8 mouse cellular contexts compared by ENCODE assay signal in genomic region chr9:44510355-44510871, GRCm38 (mm10). TPM values are rescaled to one million over a fixed set of nuclear protein-coding genes. Genes with fewer than 3 reads are reported as not detected.
DNase-seq lines count a peak whose midpoint lies in the region; ATAC-seq and TF ChIP-seq lines count a peak whose summit lies in the region.

No protein-coding gene starts in this region.

- peaks cover 37% of the 10 kb centered on the region for H3K4me1 ChIP-seq in hindbrain, embryonic 10.5 days (replicated peaks)
- 0 out of 2 replicates have a peak, but pooled peaks cover 3% of the 10 kb centered on the region for H3K4me1 ChIP-seq in hindbrain, embryonic 11.5 days (replicated peaks; ENCODE audit: control insufficient read depth, insufficient read depth, low read length)
- H3K4me1 ChIP-seq in heart, embryonic 11.5 days (ENCODE audit: control insufficient read depth, insufficient read depth, low read length), result peaks cover 32% of the 10 kb centered on the region
- peaks cover 41% of the 10 kb centered on the region for H3K4me1 ChIP-seq in limb, embryonic 14.5 days (ENCODE audit: control insufficient read depth, insufficient read depth, low read length)
- peaks cover 37% of the 10 kb centered on the region for H3K4me1 ChIP-seq in stomach, embryonic 14.5 days (ENCODE audit: control insufficient read depth, insufficient read depth, low read length)

- peak overlapping the region; percentile 3; the same call in 1 of the 2 replicates for H3K27ac ChIP-seq in hindbrain, embryonic 10.5 days
- H3K27ac ChIP-seq in hindbrain, embryonic 11.5 days (ENCODE audit: low read depth, low read length), result no peak overlapping the region; the same call in 1 of the 2 replicates
- H3K27ac ChIP-seq in heart, embryonic 11.5 days (ENCODE audit: low read depth, low read length), result no peak overlapping the region
- H3K27ac ChIP-seq in limb, embryonic 14.5 days (replicated peaks; ENCODE audit: low read depth, low read length), result peak overlapping the region; percentile 61
- no peak overlapping the region for H3K27ac ChIP-seq in stomach, embryonic 14.5 days (ENCODE audit: low read length)

- H3K9ac ChIP-seq in hindbrain, embryonic 11.5 days (ENCODE audit: low read depth, low read length), result no peak overlapping the region
- H3K9ac ChIP-seq in heart, embryonic 11.5 days (ENCODE audit: low read depth, low read length), result no peak overlapping the region; the same call in 1 of the 2 replicates
- H3K9ac ChIP-seq in limb, embryonic 14.5 days (ENCODE audit: low read depth, low read length, severe bottlenecking), result peak overlapping the region; percentile 22; the same call in 1 of the 2 replicates
- no peak overlapping the region for H3K9ac ChIP-seq in stomach, embryonic 14.5 days (replicated peaks; ENCODE audit: low read depth, low read length)

- DNase-seq in hindbrain, embryonic 10.5 days (ENCODE audit: low spot score), result no peak
- no peak for DNase-seq in hindbrain, embryonic 11.5 days (ENCODE audit: low spot score)
- peak; percentile 39 for DNase-seq in adipocyte (ENCODE audit: low spot score)
- DNase-seq in limb, embryonic 14.5 days (ENCODE audit: low spot score), result no peak
- DNase-seq in layer of hippocampus, adult 18-20 months (ENCODE audit: low spot score in 2 of 2), result no peak
- DNase-seq in right cerebral cortex, postnatal 36 days (ENCODE audit: low spot score in 2 of 2), result no peak

- no peaks in the 10 kb centered on the region for H3K9me3 ChIP-seq in hindbrain, embryonic 10.5 days
- no peaks in the 10 kb centered on the region for H3K9me3 ChIP-seq in hindbrain, embryonic 11.5 days (ENCODE audit: control insufficient read depth, low read length)
- H3K9me3 ChIP-seq in heart, embryonic 11.5 days (replicated peaks; ENCODE audit: control insufficient read depth, low read length), result no peaks in the 10 kb centered on the region
- H3K9me3 ChIP-seq in limb, embryonic 14.5 days (ENCODE audit: control insufficient read depth, low read length), result no peaks in the 10 kb centered on the region
- H3K9me3 ChIP-seq in stomach, embryonic 14.5 days (ENCODE audit: control insufficient read depth, low read depth, low read length), result no peaks in the 10 kb centered on the region

- peak overlapping the region; percentile 53; the same call in 1 of the 2 replicates for H3K4me3 ChIP-seq in hindbrain, embryonic 10.5 days
- H3K4me3 ChIP-seq in hindbrain, embryonic 11.5 days (ENCODE audit: low read depth, low read length), result no peak overlapping the region; the same call in 1 of the 2 replicates
- peak overlapping the region; percentile 40 for H3K4me3 ChIP-seq in heart, embryonic 11.5 days (ENCODE audit: low read depth, low read length)
- H3K4me3 ChIP-seq in limb, embryonic 14.5 days (replicated peaks; ENCODE audit: low read length), result peak overlapping the region; percentile 29; the same call in 1 of the 2 replicates
- no peak overlapping the region for H3K4me3 ChIP-seq in stomach, embryonic 14.5 days (ENCODE audit: low read depth, low read length)

- WGBS in hindbrain, embryonic 10.5 days, result 37% methylated on average over 9 of the region's 9 CpGs
- 31% methylated on average over 9 of the region's 9 CpGs for WGBS in hindbrain, embryonic 11.5 days
- 34% methylated on average over 9 of the region's 9 CpGs for WGBS in heart, embryonic 11.5 days (ENCODE audit: insufficient replicate concordance)
- WGBS in limb, embryonic 14.5 days, result 33% methylated on average over 9 of the region's 9 CpGs
- 30% methylated on average over 9 of the region's 9 CpGs for WGBS in stomach, embryonic 14.5 days

- ATAC-seq in hindbrain, embryonic 11.5 days (ENCODE audit: low FRiP score), result no peak
- ATAC-seq in heart, embryonic 11.5 days (replicated peaks; ENCODE audit: insufficient number of reproducible peaks, low FRiP score, low TSS enrichment), result no peak
- peak; percentile 33 for ATAC-seq in limb, embryonic 14.5 days (ENCODE audit: low FRiP score, low read depth)
- no peak for ATAC-seq in stomach, embryonic 14.5 days (ENCODE audit: insufficient number of reproducible peaks, insufficient read depth, low FRiP score, low read depth)

- no peak for TF ChIP-seq POLR2A in limb, embryonic 14.5 days (IDR thresholded peaks at IDR 0.05; ENCODE audit: borderline replicate concordance, extremely low read depth, insufficient read depth, insufficient read length)

- H3K4me2 ChIP-seq in hindbrain, embryonic 11.5 days (replicated peaks; ENCODE audit: low read depth, low read length), result no peak overlapping the region; the same call in 1 of the 2 replicates
- peak overlapping the region; percentile 71 for H3K4me2 ChIP-seq in heart, embryonic 11.5 days
- H3K4me2 ChIP-seq in limb, embryonic 14.5 days (replicated peaks; ENCODE audit: low read depth, low read length, severe bottlenecking), result peak overlapping the region; percentile 53
- peak overlapping the region; percentile 43; the same call in 1 of the 2 replicates for H3K4me2 ChIP-seq in stomach, embryonic 14.5 days (replicated peaks; ENCODE audit: low read depth, low read length)

- peaks cover 17% of the 10 kb centered on the region for H3K27me3 ChIP-seq in hindbrain, embryonic 10.5 days (ENCODE audit: insufficient read depth, poor library complexity, severe bottlenecking)
- H3K27me3 ChIP-seq in hindbrain, embryonic 11.5 days (ENCODE audit: control insufficient read depth, insufficient read depth, low read length), result no peaks in the 10 kb centered on the region
- H3K27me3 ChIP-seq in heart, embryonic 11.5 days (ENCODE audit: control insufficient read depth, insufficient read depth, low read length), result no peaks in the 10 kb centered on the region
- H3K27me3 ChIP-seq in limb, embryonic 14.5 days (ENCODE audit: control insufficient read depth, insufficient read depth, low read length), result no peaks in the 10 kb centered on the region
- H3K27me3 ChIP-seq in stomach, embryonic 14.5 days (ENCODE audit: control insufficient read depth, insufficient read depth, low read length), result no peaks in the 10 kb centered on the region

- peaks cover 40% of the 10 kb centered on the region for H3K36me3 ChIP-seq in hindbrain, embryonic 10.5 days
- no peaks in the 10 kb centered on the region for H3K36me3 ChIP-seq in hindbrain, embryonic 11.5 days (ENCODE audit: control insufficient read depth, insufficient read depth, low read length)
- peaks cover 24% of the 10 kb centered on the region for H3K36me3 ChIP-seq in heart, embryonic 11.5 days (ENCODE audit: control insufficient read depth, insufficient read depth, low read length)
- peaks cover 41% of the 10 kb centered on the region for H3K36me3 ChIP-seq in limb, embryonic 14.5 days (ENCODE audit: control insufficient read depth, insufficient read depth, low read length)
- H3K36me3 ChIP-seq in stomach, embryonic 14.5 days (ENCODE audit: control insufficient read depth, insufficient read depth, low read length), result peaks cover 39% of the 10 kb centered on the region

RNA-seq across cellular contexts. Expression of gene Bcl9l, which starts 27.8 kb away (rescaled TPM):
- polyA plus RNA-seq in hindbrain, embryonic 10.5 days (2016; fragmentation: Nextera tagmentation; extraction: Ambion mirVana), result 4.6 and 7.3 TPM in 2 replicates
- 8.6 and 10.1 TPM in 2 replicates for polyA plus RNA-seq in hindbrain, embryonic 11.5 days (2014; fragmentation: Nextera tagmentation; extraction: Ambion mirVana)
- polyA plus RNA-seq in heart, embryonic 11.5 days (2014; fragmentation: Nextera tagmentation; extraction: Ambion mirVana), result 8.7 and 9.3 TPM in 2 replicates
- polyA plus RNA-seq in limb, embryonic 14.5 days (2012; rRNA removed), result 41.2 and 53.7 TPM in 2 replicates
- 20.5 and 22.7 TPM in 2 replicates for polyA plus RNA-seq in limb, embryonic 14.5 days (2014; fragmentation: Nextera tagmentation; extraction: Ambion mirVana)
- polyA plus RNA-seq in stomach, embryonic 14.5 days (2014; fragmentation: Nextera tagmentation; extraction: Ambion mirVana), result 15.4 and 16.3 TPM in 2 replicates
- 10 to 100 TPM; 64.0 to 72.3 TPM for total RNA-seq in layer of hippocampus, adult 18-20 months (2021)

RNA-seq across cellular contexts. Expression of gene Cxcr5, which starts 51.3 kb away (rescaled TPM):
- not detected in 2 replicates for polyA plus RNA-seq in hindbrain, embryonic 10.5 days (2016; fragmentation: Nextera tagmentation; extraction: Ambion mirVana)
- polyA plus RNA-seq in hindbrain, embryonic 11.5 days (2014; fragmentation: Nextera tagmentation; extraction: Ambion mirVana), result 0.11 and 0.48 TPM in 2 replicates
- polyA plus RNA-seq in heart, embryonic 11.5 days (2014; fragmentation: Nextera tagmentation; extraction: Ambion mirVana), result 0.06 TPM in 1 of 2 replicates, not detected in the other
- polyA plus RNA-seq in limb, embryonic 14.5 days (2012; rRNA removed), result 0.10 and 0.13 TPM in 2 replicates
- 0.30 TPM in 1 of 2 replicates, not detected in the other for polyA plus RNA-seq in limb, embryonic 14.5 days (2014; fragmentation: Nextera tagmentation; extraction: Ambion mirVana)
- polyA plus RNA-seq in stomach, embryonic 14.5 days (2014; fragmentation: Nextera tagmentation; extraction: Ambion mirVana), result 0.13 and 0.27 TPM in 2 replicates
- not detected for total RNA-seq in layer of hippocampus, adult 18-20 months (2021)

RNA-seq across cellular contexts. Expression of gene Upk2, which starts 55.6 kb away (rescaled TPM):
- polyA plus RNA-seq in hindbrain, embryonic 10.5 days (2016; fragmentation: Nextera tagmentation; extraction: Ambion mirVana), result 0.14 TPM in 1 of 2 replicates, not detected in the other
- polyA plus RNA-seq in hindbrain, embryonic 11.5 days (2014; fragmentation: Nextera tagmentation; extraction: Ambion mirVana), result 0.83 TPM in 1 of 2 replicates, not detected in the other
- 0.14 TPM in 1 of 2 replicates, not detected in the other for polyA plus RNA-seq in heart, embryonic 11.5 days (2014; fragmentation: Nextera tagmentation; extraction: Ambion mirVana)
- polyA plus RNA-seq in limb, embryonic 14.5 days (2012; rRNA removed), result 0.33 and 0.91 TPM in 2 replicates
- polyA plus RNA-seq in limb, embryonic 14.5 days (2014; fragmentation: Nextera tagmentation; extraction: Ambion mirVana), result 0.40 TPM in 1 of 2 replicates, not detected in the other
- polyA plus RNA-seq in stomach, embryonic 14.5 days (2014; fragmentation: Nextera tagmentation; extraction: Ambion mirVana), result 25.9 and 26.4 TPM in 2 replicates
- total RNA-seq in layer of hippocampus, adult 18-20 months (2021), result not detected

Comparison
In these comparisons a context has a peak if more than half of its experiments do, and no peak if none do; other contexts are left out.
1. H3K27ac ChIP-seq: peak in hindbrain, embryonic 10.5 days (single experiment) and limb, embryonic 14.5 days (single experiment); none in hindbrain, embryonic 11.5 days (single experiment), heart, embryonic 11.5 days (single experiment) and stomach, embryonic 14.5 days (single experiment).
2. H3K4me3 ChIP-seq: peak in hindbrain, embryonic 10.5 days (single experiment), heart, embryonic 11.5 days (single experiment) and limb, embryonic 14.5 days (single experiment); none in hindbrain, embryonic 11.5 days (single experiment) and stomach, embryonic 14.5 days (single experiment).
3. RNA of gene Upk2, which starts 55.6 kb away (polyA plus RNA-seq): 25.9 to 26.4 TPM in stomach, embryonic 14.5 days; 0.33 to 0.91 TPM in limb, embryonic 14.5 days, 0.83 TPM in hindbrain, embryonic 11.5 days, 0.14 TPM in hindbrain, embryonic 10.5 days and 0.14 TPM in heart, embryonic 11.5 days; every median in the first group is over 10 times any median in the second.